Mouse (Mus musculus) monocyte, adult 59 days (primary cell): ENCODE results near the gene Pacsin3. TPM values are rescaled to one million over a fixed set of nuclear protein-coding genes. Genes with fewer than 3 reads are reported as not detected.

ENCODE experiments used
- total RNA-seq, 2 experiments: library from RNA; stranded (reverse); gene quantifications; one replicate each; pipeline ENCODE4 v1.2.4; 2023

The Pacsin3 gene
- not detected for total RNA-seq

DNA sequence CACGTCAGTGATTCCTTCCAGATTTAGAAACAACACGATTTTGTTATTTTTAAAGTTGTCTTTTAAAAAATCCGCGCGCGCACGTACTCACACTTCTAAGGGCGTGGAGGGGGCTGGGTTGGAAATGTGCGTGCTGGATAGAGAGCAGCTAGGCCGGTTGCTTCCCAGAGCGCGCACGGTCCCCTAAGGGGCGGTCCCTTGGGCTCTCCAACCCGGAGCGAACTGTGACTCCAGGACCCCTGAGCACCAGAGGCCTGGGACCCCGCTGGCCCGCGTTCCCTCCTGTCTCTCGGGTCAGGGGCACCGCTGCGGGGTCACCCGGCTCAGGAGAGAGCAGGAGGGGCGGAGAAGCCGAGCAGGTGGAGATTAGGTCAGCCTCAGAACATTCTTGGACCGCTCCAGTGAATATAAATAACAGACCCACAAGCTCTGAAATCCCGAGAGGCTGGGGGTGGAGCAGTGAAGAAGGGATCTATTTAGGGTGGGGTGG, at the start of gene Pacsin3:
Gene Pacsin3, plus strand, starts transcription at position 294 of the 490 bp plus-strand sequence.

GRCm38 (mm10) chr2:91236601-91237510, 18.9 kb upstream of the Pacsin3 start, which contains the start of gene Ddb2:
Ddb2 (minus strand) TSS chr2:91236982.

GRCm38 (mm10) chr2:91264711-91265681, 9.2 kb downstream of the Pacsin3 start, which contains the start of gene Arfgap2:
Arfgap2 (plus strand) TSS chr2:91264974.

Other genes with a start within 250 kb of the Pacsin3 start
- not detected for gene Rapsn, start 220.3 kb upstream of the Pacsin3 start, total RNA-seq
- 100 to 1,000 TPM; 107 to 121 TPM for gene Psmc3, start 201.9 kb upstream of the Pacsin3 start, total RNA-seq
- gene Slc39a13, start 185.5 kb upstream of the Pacsin3 start, total RNA-seq: 10 to 100 TPM; 43.0 to 46.0 TPM
- 100 to 1,000 TPM; 657 to 683 TPM for gene Spi1, start 173.6 kb upstream of the Pacsin3 start, total RNA-seq
- gene Mybpc3, start 137.8 kb upstream of the Pacsin3 start, total RNA-seq: 1 to 10 TPM; 3.0 to 4.0 TPM
- gene Madd, start 72.1 kb upstream of the Pacsin3 start, total RNA-seq: 100 to 1,000 TPM; 158 to 161 TPM
- gene Nr1h3, start 53.1 kb upstream of the Pacsin3 start, total RNA-seq: 100 to 1,000 TPM in 1 of 2 experiments, 10 to 100 TPM in 1; 93.4 to 101 TPM
- gene Acp2, start 53.1 kb upstream of the Pacsin3 start, total RNA-seq: 10 to 100 TPM; 85.0 to 92.8 TPM
- 1 to 10 TPM; 8.9 to 9.0 TPM for gene Ddb2, start 19.0 kb upstream of the Pacsin3 start, total RNA-seq
- gene Arfgap2, start 9.0 kb downstream of the Pacsin3 start, total RNA-seq: 100 to 1,000 TPM; 107 to 114 TPM
- gene 1110051M20Rik, start 188.8 kb downstream of the Pacsin3 start, total RNA-seq: 1 to 10 TPM; 3.9 to 4.8 TPM
- gene Lrp4, start 201.6 kb downstream of the Pacsin3 start, total RNA-seq: 1 to 10 TPM; 7.4 to 7.7 TPM